Mouse (Mus musculus): Measurements from ENCODE around the gene Wdr17. TPM values are rescaled to one million over a fixed set of nuclear protein-coding genes. Genes with fewer than 3 reads are reported as not detected.

Gene Wdr17
- polyA plus RNA-seq, 2 experiments = 0.41 to 1.0 TPM

DNA sequence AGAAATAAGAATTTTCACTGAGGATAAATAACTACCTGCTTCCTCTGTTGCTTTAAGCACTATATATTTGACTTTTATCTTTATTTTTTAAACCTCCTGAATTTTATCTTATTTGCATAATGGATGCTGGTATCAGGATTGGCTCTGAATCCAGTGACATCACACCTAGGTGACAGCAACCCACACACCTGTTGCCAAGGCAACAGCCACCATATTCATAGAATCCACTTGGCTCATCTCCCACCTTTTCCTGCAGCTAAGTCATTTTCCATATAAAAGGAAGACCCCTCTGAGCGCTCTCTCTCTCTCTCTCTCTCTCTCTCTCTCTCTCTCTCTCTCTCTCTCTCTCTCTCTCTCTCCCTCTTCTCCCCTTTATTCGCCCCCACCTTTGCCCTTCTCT is 290.0 kb downstream of the Wdr17 start:
- 73% methylated on average over 2 of the region's 2 CpGs for whole genome bisulfite sequencing
- DNase-seq (ENCODE audit: low spot score) = no peak

DNA sequence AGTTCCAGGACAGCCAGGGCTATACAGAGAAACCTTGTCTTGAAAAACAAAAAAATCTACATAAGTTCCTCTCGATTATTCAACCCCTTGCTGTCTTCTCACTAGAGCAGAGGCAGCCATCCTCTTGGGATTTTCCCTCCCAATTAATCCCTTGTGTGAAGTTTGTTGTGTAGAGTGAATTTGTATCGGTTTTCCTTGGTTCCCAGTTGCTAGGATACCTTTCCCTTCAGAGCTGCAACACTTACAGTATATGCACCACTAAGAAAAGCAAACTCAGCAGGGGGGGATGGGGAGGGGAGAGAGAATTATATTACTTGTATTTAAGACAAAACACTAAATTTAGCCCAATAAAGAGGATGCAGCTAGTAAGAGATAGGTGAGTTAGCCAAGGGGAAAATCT is 290.9 kb downstream of the Wdr17 start:
- H3K27ac ChIP-seq (replicated peaks; ENCODE audit: low read depth, low read length) = no peak overlapping the region
- 56% methylated on average over 2 of the region's 2 CpGs for WGBS
- no peaks in the 10 kb centered on the region for H3K27me3 ChIP-seq (ENCODE audit: control insufficient read depth, insufficient read depth, low read length)
- TF ChIP-seq POLR2A (IDR thresholded peaks at IDR 0.05; ENCODE audit: borderline replicate concordance, extremely low read depth, insufficient read depth, insufficient read length) = no peak
- H3K4me2 ChIP-seq (replicated peaks; ENCODE audit: low read depth, low read length, severe bottlenecking) = no peak overlapping the region
- ATAC-seq (ENCODE audit: low FRiP score, low read depth) = no peak
- no peak for DNase-seq (ENCODE audit: low spot score)
- H3K4me3 ChIP-seq (replicated peaks; ENCODE audit: low read length) = no peak overlapping the region
- peaks cover 4% of the 10 kb centered on the region for H3K4me1 ChIP-seq (ENCODE audit: control insufficient read depth, insufficient read depth, low read length)
- no peak overlapping the region for H3K9ac ChIP-seq (ENCODE audit: low read depth, low read length, severe bottlenecking)
- H3K36me3 ChIP-seq (ENCODE audit: control insufficient read depth, insufficient read depth, low read length) = no peaks in the 10 kb centered on the region
- no peaks in the 10 kb centered on the region for H3K9me3 ChIP-seq (ENCODE audit: control insufficient read depth, low read length)

More for the DNA sequence above, 290.0 kb downstream of the Wdr17 start:
- no peak overlapping the region for H3K9ac ChIP-seq (ENCODE audit: low read depth, low read length, severe bottlenecking)
- no peaks in the 10 kb centered on the region for H3K27me3 ChIP-seq (ENCODE audit: control insufficient read depth, insufficient read depth, low read length)
- no peaks in the 10 kb centered on the region for H3K9me3 ChIP-seq (ENCODE audit: control insufficient read depth, low read length)
- H3K36me3 ChIP-seq (ENCODE audit: control insufficient read depth, insufficient read depth, low read length) = no peaks in the 10 kb centered on the region
- no peak overlapping the region for H3K4me3 ChIP-seq (replicated peaks; ENCODE audit: low read length)
- H3K4me1 ChIP-seq (ENCODE audit: control insufficient read depth, insufficient read depth, low read length) = peaks cover 4% of the 10 kb centered on the region
- no peak overlapping the region for H3K27ac ChIP-seq (replicated peaks; ENCODE audit: low read depth, low read length)
- no peak overlapping the region for H3K4me2 ChIP-seq (replicated peaks; ENCODE audit: low read depth, low read length, severe bottlenecking)
- ATAC-seq (ENCODE audit: low FRiP score, low read depth) = no peak
- TF ChIP-seq POLR2A (IDR thresholded peaks at IDR 0.05; ENCODE audit: borderline replicate concordance, extremely low read depth, insufficient read depth, insufficient read length) = no peak

DNA sequence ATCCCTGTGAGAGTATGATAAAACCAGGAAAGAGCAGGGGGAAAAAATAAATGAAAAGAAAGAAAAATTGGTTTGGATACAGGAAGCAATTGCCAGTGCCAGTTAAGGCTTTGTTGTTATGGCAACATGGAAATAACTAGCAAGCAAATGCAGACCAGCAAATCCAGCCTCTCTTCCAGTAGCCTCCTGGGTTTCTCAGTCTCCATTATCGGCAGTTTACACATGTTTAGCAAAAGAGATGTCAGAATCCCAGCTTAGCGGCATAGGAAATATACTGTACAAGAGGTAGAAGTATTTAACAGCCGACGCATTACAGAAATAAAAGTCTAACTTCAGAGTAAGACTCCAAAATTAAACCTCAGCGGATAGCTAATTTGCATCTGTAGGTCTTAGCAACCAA is 292.4 kb downstream of the Wdr17 start:
- DNase-seq (ENCODE audit: low spot score) = no peak
- ATAC-seq (ENCODE audit: low FRiP score, low read depth) = no peak
- Histone ChIP-seq H3K9me3 (ENCODE audit: control insufficient read depth, low read length) (no peaks in the 10 kb centered on the region), H3K27ac (replicated peaks; ENCODE audit: low read depth, low read length) (no peak overlapping the region), H3K4me1 (ENCODE audit: control insufficient read depth, insufficient read depth, low read length) (no peaks in the 10 kb centered on the region), H3K4me3 (replicated peaks; ENCODE audit: low read length) (no peak overlapping the region), H3K27me3 (ENCODE audit: control insufficient read depth, insufficient read depth, low read length) (no peaks in the 10 kb centered on the region), H3K4me2 (replicated peaks; ENCODE audit: low read depth, low read length, severe bottlenecking) (no peak overlapping the region), H3K9ac (ENCODE audit: low read depth, low read length, severe bottlenecking) (no peak overlapping the region), H3K36me3 (ENCODE audit: control insufficient read depth, insufficient read depth, low read length) (no peaks in the 10 kb centered on the region)
- 79% methylated on average over 5 of the region's 5 CpGs for WGBS
- TF ChIP-seq POLR2A (IDR thresholded peaks at IDR 0.05; ENCODE audit: borderline replicate concordance, extremely low read depth, insufficient read depth, insufficient read length) = no peak

DNA sequence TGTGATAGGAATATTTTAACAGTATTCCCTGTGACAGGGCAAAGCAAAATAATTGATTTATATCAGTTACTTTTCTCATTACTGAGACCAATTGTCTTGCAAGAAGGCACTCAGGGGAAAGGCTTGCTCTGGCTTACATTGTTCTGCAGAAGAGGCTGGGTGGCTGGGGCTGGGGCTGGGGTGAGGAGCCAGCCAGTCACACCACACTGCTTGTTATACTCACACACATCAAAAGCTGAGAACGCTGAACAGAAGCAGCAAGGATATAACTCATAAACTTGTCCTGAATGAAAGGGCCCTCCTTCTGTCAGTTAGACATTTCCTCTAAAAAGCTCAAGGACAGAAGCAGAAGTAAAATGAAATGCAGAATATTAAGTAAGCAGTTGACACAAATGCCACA is 304.1 kb downstream of the Wdr17 start:
- Histone ChIP-seq H3K4me1 (ENCODE audit: control insufficient read depth, insufficient read depth, low read length) (no peaks in the 10 kb centered on the region), H3K9me3 (ENCODE audit: control insufficient read depth, low read length) (no peaks in the 10 kb centered on the region), H3K27ac (replicated peaks; ENCODE audit: low read depth, low read length) (no peak overlapping the region), H3K27me3 (ENCODE audit: control insufficient read depth, insufficient read depth, low read length) (no peaks in the 10 kb centered on the region), H3K4me3 (replicated peaks; ENCODE audit: low read length) (no peak overlapping the region), H3K36me3 (ENCODE audit: control insufficient read depth, insufficient read depth, low read length) (no peaks in the 10 kb centered on the region), H3K9ac (ENCODE audit: low read depth, low read length, severe bottlenecking) (no peak overlapping the region), H3K4me2 (replicated peaks; ENCODE audit: low read depth, low read length, severe bottlenecking) (no peak overlapping the region)
- no peak for TF ChIP-seq POLR2A (IDR thresholded peaks at IDR 0.05; ENCODE audit: borderline replicate concordance, extremely low read depth, insufficient read depth, insufficient read length)
- ATAC-seq (ENCODE audit: low FRiP score, low read depth) (no peak), DNase-seq (ENCODE audit: low spot score) (no peak)
- 26% methylated on average over 1 of the region's 1 CpGs for whole genome bisulfite sequencing

DNA sequence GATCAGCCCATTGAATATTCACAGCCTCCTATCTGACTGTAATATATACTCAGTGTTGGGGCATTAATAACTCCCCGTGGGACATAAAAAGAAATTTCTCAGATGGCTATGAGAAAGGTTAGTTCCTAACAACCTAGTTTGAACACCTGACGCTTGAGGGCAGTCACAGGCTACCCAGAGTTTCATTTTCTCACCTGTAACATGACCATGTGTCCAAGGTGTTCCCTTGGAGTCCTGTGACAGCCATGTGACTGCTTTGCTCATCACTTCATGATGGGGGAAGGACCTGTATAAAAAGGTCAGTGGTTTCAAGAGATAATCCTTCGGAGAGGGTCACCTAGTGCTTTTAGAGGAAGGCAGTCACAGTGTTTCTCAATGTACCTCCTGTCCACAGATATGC is 305.5 kb downstream of the Wdr17 start:
- no peak for TF ChIP-seq POLR2A (IDR thresholded peaks at IDR 0.05; ENCODE audit: borderline replicate concordance, extremely low read depth, insufficient read depth, insufficient read length)

More for the DNA sequence above, 305.5 kb downstream of the Wdr17 start:
- H3K4me1 ChIP-seq (ENCODE audit: control insufficient read depth, insufficient read depth, low read length) = no peaks in the 10 kb centered on the region
- 75% methylated on average over 3 of the region's 3 CpGs for WGBS
- H3K27me3 ChIP-seq (ENCODE audit: control insufficient read depth, insufficient read depth, low read length) = no peaks in the 10 kb centered on the region
- H3K9me3 ChIP-seq (ENCODE audit: control insufficient read depth, low read length) = no peaks in the 10 kb centered on the region
- no peak overlapping the region for H3K4me3 ChIP-seq (replicated peaks; ENCODE audit: low read length)
- H3K36me3 ChIP-seq (ENCODE audit: control insufficient read depth, insufficient read depth, low read length) = no peaks in the 10 kb centered on the region
- ATAC-seq (ENCODE audit: low FRiP score, low read depth) (no peak), DNase-seq (ENCODE audit: low spot score) (no peak)
- H3K27ac ChIP-seq (replicated peaks; ENCODE audit: low read depth, low read length) = no peak overlapping the region
- no peak overlapping the region for H3K4me2 ChIP-seq (replicated peaks; ENCODE audit: low read depth, low read length, severe bottlenecking)
- H3K9ac ChIP-seq (ENCODE audit: low read depth, low read length, severe bottlenecking) = no peak overlapping the region

Other genes starting within 250 kb of the Wdr17 start
- 1.5 and 2.3 TPM in 2 replicates for gene Gpm6a, start 67.7 kb upstream of the Wdr17 start, polyA plus RNA-seq (2012; rRNA removed)
- gene Gpm6a, start 67.7 kb upstream of the Wdr17 start, polyA plus RNA-seq (2014; fragmentation: Nextera tagmentation; extraction: Ambion mirVana) = 3.3 and 3.6 TPM in 2 replicates